Mouse (Mus musculus): Measurements from ENCODE around the gene Prickle4. TPM values are rescaled to one million over a fixed set of nuclear protein-coding genes. Genes with fewer than 3 reads are reported as not detected.

The Prickle4 gene
- polyA plus RNA-seq (2012; ENCODE audit: insufficient read depth, insufficient read length, missing spikeins), result 2.9 and 3.2 TPM in 2 replicates

DNA sequence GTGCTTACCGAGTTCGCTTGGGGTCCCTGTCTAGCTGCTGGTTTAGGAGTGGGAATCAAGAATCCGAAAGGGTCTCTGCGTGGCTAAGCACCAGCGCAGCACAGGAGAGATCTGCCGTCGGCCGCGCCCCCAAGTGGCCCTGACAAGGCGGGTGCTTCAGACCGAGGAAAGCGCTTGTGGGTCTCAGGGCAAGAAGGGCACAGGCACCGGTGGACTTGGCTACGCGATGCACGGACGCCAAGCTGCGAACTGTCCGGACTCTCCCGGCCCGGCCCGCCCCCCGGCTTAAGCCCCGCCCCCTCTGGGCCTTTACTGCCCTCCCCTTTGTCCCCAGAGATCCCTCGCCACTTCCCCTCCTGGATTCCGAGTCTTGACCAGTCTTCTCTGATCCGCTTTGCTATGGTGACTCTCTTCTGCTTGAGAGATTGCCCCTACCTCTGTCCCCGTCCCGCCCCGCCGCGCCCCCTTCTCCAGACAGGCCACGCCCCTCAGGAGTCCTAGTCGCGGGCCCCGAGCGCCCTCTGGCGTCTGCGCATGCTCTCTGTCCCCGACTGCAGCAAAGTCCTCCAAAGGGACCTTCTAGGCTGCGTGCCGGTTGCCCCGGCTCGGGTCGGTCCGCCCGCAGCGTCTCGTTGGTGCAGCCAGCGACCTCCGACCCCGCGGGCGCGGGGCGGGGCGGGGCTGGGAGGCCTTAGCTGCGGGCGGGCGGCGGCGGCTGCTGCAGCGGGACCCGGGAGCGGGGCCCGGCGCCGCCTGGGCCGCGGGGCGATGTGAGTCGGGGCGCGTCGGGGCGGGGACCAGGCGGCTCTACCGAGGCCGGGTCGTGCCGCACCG, at the start of gene Prickle4:
Gene Prickle4, minus strand, starts transcription at position 234 of the 834 bp plus-strand sequence.
- TF ChIP-seq POLR2A (IDR thresholded peaks at IDR 0.05; ENCODE audit: borderline replicate concordance, low read depth, low read length) (no peak), CTCF (IDR thresholded peaks at IDR 0.05; ENCODE audit: low read depth, low read length) (peak; percentile 65)
- H3K4me3 ChIP-seq (ENCODE audit: insufficient read depth, low read length), result peak within 1 kb of the TSS; percentile 65
- H3K27ac ChIP-seq (ENCODE audit: insufficient read depth, low read depth, low read length), result no peak within 1 kb of the TSS
- peaks cover 14% of the 10 kb centered on the region for H3K4me1 ChIP-seq (ENCODE audit: control insufficient read depth, insufficient read depth, low read length)

GRCm38 (mm10) chr17:47744086-47744485, 49.5 kb upstream of the Prickle4 start:
- H3K4me1 ChIP-seq (ENCODE audit: control insufficient read depth, insufficient read depth, low read length), result peaks cover 12% of the 10 kb centered on the region
- H3K4me3 ChIP-seq (ENCODE audit: insufficient read depth, low read length), result no peak overlapping the region
- H3K27ac ChIP-seq (ENCODE audit: insufficient read depth, low read depth, low read length), result no peak overlapping the region
- TF ChIP-seq POLR2A (IDR thresholded peaks at IDR 0.05; ENCODE audit: borderline replicate concordance, low read depth, low read length) (no peak), CTCF (IDR thresholded peaks at IDR 0.05; ENCODE audit: low read depth, low read length) (no peak)

DNA sequence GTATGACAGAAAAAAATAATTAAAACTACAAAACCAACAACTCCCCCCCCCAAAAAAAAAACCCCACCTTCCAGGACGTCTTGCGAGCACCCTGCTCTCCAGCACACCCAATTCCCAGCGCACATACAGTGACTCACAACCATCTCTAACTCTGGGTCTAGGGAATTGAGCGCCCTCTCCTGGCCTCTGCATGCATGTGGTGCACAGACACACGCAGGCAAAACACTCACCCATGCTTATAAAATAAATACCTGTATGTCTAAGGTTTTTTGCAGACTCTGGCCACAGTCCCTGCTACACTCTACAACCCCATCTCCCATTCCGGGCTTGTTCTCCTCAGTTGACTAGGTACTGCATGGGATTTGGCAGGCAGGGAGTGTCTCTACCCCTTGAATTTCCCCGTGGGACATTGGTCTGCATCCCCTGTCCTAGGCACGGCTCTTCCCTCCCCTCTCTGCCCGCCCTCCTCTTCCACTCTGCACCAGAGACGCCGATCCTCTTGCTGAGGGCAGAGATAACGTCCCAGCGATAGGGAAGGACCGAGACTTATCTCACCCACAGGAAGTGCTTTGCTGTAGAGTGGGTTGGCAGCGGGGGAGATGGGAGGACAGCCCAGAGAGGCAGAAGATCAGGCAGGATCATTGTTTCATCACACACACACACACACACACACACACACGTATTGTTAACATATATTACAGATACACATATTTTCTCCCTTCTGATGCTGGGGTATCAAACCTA, 48.6 kb upstream of the Prickle4 start:
- no peak overlapping the region for H3K27ac ChIP-seq (ENCODE audit: insufficient read depth, low read depth, low read length)
- TF ChIP-seq POLR2A (IDR thresholded peaks at IDR 0.05; ENCODE audit: borderline replicate concordance, low read depth, low read length), result no peak
- no peak for TF ChIP-seq CTCF (IDR thresholded peaks at IDR 0.05; ENCODE audit: low read depth, low read length)

DNA sequence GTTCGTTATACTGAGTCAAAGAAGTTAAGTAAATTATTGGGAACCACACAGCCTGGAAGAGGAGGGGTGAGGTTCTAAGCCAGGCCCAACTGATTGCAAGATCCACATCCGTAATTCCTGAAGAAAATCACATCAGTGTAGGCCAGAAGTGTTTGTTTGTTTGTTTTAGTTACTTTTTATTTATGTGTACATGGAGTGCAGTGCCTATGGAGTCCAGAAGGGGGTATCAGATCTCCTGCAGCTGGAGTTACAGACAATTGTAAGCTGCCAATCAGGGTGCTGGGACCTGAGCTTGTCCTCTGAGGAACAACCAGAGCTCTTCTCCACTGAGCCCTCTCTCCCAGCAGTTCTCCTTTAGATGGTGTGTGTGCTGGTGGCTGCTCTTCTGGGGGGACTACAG, 45.6 kb upstream of the Prickle4 start:
- TF ChIP-seq POLR2A (IDR thresholded peaks at IDR 0.05; ENCODE audit: borderline replicate concordance, low read depth, low read length) (no peak), CTCF (IDR thresholded peaks at IDR 0.05; ENCODE audit: low read depth, low read length) (no peak)
- no peak overlapping the region for H3K27ac ChIP-seq (ENCODE audit: insufficient read depth, low read depth, low read length)
- H3K4me3 ChIP-seq (ENCODE audit: insufficient read depth, low read length), result no peak overlapping the region

More for the DNA sequence above, 48.6 kb upstream of the Prickle4 start:
- H3K4me1 ChIP-seq (ENCODE audit: control insufficient read depth, insufficient read depth, low read length), result peaks cover 16% of the 10 kb centered on the region
- no peak overlapping the region for H3K4me3 ChIP-seq (ENCODE audit: insufficient read depth, low read length)

DNA sequence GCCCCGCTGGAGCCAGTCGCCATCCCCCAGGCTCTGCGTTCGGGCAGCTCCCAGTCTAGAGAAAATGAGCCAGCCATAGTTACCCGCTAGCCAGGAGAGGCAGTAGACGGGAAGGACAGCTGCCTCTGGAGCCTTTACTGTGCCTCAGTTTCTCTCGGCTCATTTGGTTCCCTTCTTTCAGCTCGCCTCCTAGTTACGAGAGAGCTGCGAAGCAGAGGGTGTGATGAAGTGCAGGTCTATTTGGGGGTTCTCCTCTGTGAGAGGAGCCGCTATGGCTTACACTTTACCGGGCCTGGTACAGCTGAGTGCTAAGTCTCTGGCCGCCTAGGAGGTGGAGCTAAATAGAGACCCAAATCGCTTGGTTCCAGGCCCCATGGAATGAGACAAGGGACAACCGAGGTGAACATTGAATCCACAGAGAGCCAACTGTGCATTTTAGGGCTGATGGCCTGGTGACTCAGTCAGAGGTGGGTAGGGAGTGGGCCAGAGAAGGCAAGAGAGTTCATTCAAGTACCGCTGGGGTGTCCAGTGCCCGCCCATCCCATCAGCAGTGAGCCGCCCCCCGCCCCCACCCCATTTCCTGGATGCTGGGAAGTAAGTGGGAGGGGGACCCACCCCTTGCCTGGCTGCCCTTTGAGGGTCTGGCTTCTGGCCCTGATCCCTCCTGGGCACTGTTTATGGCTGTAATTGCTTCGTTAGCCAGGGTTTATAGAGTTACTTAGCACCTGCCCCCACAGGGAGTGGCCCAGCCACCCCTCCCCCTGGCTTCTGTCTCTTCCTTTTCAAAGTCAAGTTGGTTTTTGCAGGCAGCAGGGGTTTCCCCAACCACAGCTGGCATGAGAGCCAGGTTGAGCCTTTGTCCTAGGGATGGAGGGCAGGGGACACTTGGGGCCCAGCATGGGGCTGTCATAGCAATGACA, 44.6 kb upstream of the Prickle4 start:
- peaks cover 16% of the 10 kb centered on the region for H3K4me1 ChIP-seq (ENCODE audit: control insufficient read depth, insufficient read depth, low read length)
- H3K4me3 ChIP-seq (ENCODE audit: insufficient read depth, low read length), result peak overlapping the region; percentile 92
- no peak for TF ChIP-seq POLR2A (IDR thresholded peaks at IDR 0.05; ENCODE audit: borderline replicate concordance, low read depth, low read length)
- TF ChIP-seq CTCF (IDR thresholded peaks at IDR 0.05; ENCODE audit: low read depth, low read length), result no peak
- H3K27ac ChIP-seq (ENCODE audit: insufficient read depth, low read depth, low read length), result peak overlapping the region; percentile 7; the same call in 1 of the 2 replicates

More for the DNA sequence above, 45.6 kb upstream of the Prickle4 start:
- H3K4me1 ChIP-seq (ENCODE audit: control insufficient read depth, insufficient read depth, low read length), result peaks cover 16% of the 10 kb centered on the region

- Histone ChIP-seq H3K27ac (ENCODE audit: insufficient read depth, low read depth, low read length) (peak overlapping the region; percentile 76), H3K4me3 (ENCODE audit: insufficient read depth, low read length) (peak overlapping the region; percentile 92), H3K4me1 (ENCODE audit: control insufficient read depth, insufficient read depth, low read length) (peaks cover 12% of the 10 kb centered on the region)
- TF ChIP-seq POLR2A (IDR thresholded peaks at IDR 0.05; ENCODE audit: borderline replicate concordance, low read depth, low read length), result no peak
- TF ChIP-seq CTCF (IDR thresholded peaks at IDR 0.05; ENCODE audit: low read depth, low read length), result no peak
These were observed 43.7 kb upstream of the Prickle4 start for GRCm38 (mm10) chr17:47738066-47738878.

GRCm38 (mm10) chr17:47737271-47738065, 42.9 kb upstream of the Prickle4 start:
- TF ChIP-seq POLR2A (IDR thresholded peaks at IDR 0.05; ENCODE audit: borderline replicate concordance, low read depth, low read length), result no peak
- TF ChIP-seq CTCF (IDR thresholded peaks at IDR 0.05; ENCODE audit: low read depth, low read length), result no peak
- H3K4me3 ChIP-seq (ENCODE audit: insufficient read depth, low read length), result peak overlapping the region; percentile 92
- H3K4me1 ChIP-seq (ENCODE audit: control insufficient read depth, insufficient read depth, low read length), result peaks cover 11% of the 10 kb centered on the region
- H3K27ac ChIP-seq (ENCODE audit: insufficient read depth, low read depth, low read length), result peak overlapping the region; percentile 76

GRCm38 (mm10) chr17:47736856-47737255, 42.3 kb upstream of the Prickle4 start, which contains the start of gene Tfeb:
Tfeb (plus strand) TSS chr17:47737030.
- H3K27ac ChIP-seq (ENCODE audit: insufficient read depth, low read depth, low read length), result peak within 1 kb of the TSS; percentile 76
- H3K4me3 ChIP-seq (ENCODE audit: insufficient read depth, low read length), result peak within 1 kb of the TSS; percentile 92
- peaks cover 11% of the 10 kb centered on the region for H3K4me1 ChIP-seq (ENCODE audit: control insufficient read depth, insufficient read depth, low read length)
- TF ChIP-seq POLR2A (IDR thresholded peaks at IDR 0.05; ENCODE audit: borderline replicate concordance, low read depth, low read length) (no peak), CTCF (IDR thresholded peaks at IDR 0.05; ENCODE audit: low read depth, low read length) (0 out of 2 replicates have a peak, but pooled peaks have one; percentile 15)
